Mouse (Mus musculus) heart, embryonic 14.5 days (tissue): Measurements from ENCODE around the gene Hfe. TPM values are rescaled to one million over a fixed set of nuclear protein-coding genes. Genes with fewer than 3 reads are reported as not detected.
"Not testable (repeated sequence)": the region's sequence is repeated elsewhere in the genome, so short reads cannot be mapped to it uniquely, and the experiment has no call there.

Experiments
- ATAC-seq: fragments of 200-750 bp; cut with Nextera tagmentation; 2 replicates; pipeline ENCODE4 v1.8.0; 2017; ENCODE audit warnings: low read depth, moderate TSS enrichment; ENCODE audit not compliant: insufficient number of reproducible peaks, insufficient read depth, low FRiP score
- H3K27ac ChIP-seq, 2 experiments: fragments of 200-500 bp in 1 of 2; fragments of 300-500 bp in 1 of 2; sonication (generic) in 1 of 2; replicated peaks in 1 of 2; 2 replicates each; pipeline ENCODE4 v1.5.1; 2012 to 2014; ENCODE audit warnings: low read depth in 2 of 2, low read length in 2 of 2, control low read depth in 1 of 2, mild to moderate bottlenecking in 1 of 2, mixed read lengths in 1 of 2; ENCODE audit not compliant: control insufficient read depth in 1 of 2, insufficient read depth in 1 of 2
- H3K27me3 ChIP-seq: fragments of 300-500 bp; sonication (generic); 2 replicates; pipeline ENCODE4 v1.6.1; 2014; ENCODE audit warnings: mild to moderate bottlenecking, low read length, control low read depth; ENCODE audit not compliant: control insufficient read depth, insufficient read depth
- H3K36me3 ChIP-seq: fragments of 300-500 bp; sonication (generic); 2 replicates; pipeline ENCODE4 v1.6.1; 2014; ENCODE audit warnings: mild to moderate bottlenecking, control low read depth, low read length, mixed read lengths; ENCODE audit not compliant: control insufficient read depth, insufficient read depth
- H3K4me1 ChIP-seq, 2 experiments: fragments of 200-500 bp in 1 of 2; fragments of 300-500 bp in 1 of 2; sonication (generic) in 1 of 2; 2 replicates each; pipeline ENCODE4 v1.6.1; 2012 to 2014; ENCODE audit warnings: low read length in 2 of 2, control low read depth in 1 of 2, mixed read lengths in 1 of 2; ENCODE audit not compliant: control insufficient read depth in 2 of 2, insufficient read depth in 2 of 2
- H3K4me2 ChIP-seq: fragments of 300-500 bp; sonication (generic); 2 replicates; pipeline ENCODE4 v1.6.1; 2014; ENCODE audit warnings: mild to moderate bottlenecking, low read length
- H3K4me3 ChIP-seq, 2 experiments: fragments of 200-500 bp in 1 of 2; fragments of 300-500 bp in 1 of 2; sonication (generic) in 1 of 2; 2 replicates each; pipeline ENCODE4 v1.5.1; 2012 to 2014; ENCODE audit warnings: low read length in 2 of 2, mild to moderate bottlenecking in 2 of 2, control low read depth in 1 of 2, low read depth in 1 of 2, moderate library complexity in 1 of 2; ENCODE audit not compliant: control insufficient read depth in 1 of 2, insufficient read depth in 1 of 2
- H3K9ac ChIP-seq: fragments of 300-500 bp; sonication (generic); 2 replicates; pipeline ENCODE4 v1.6.1; 2014; ENCODE audit warnings: mild to moderate bottlenecking, low read length
- H3K9me3 ChIP-seq: fragments of 300-500 bp; sonication (generic); 2 replicates; pipeline ENCODE4 v1.6.1; 2016; ENCODE audit warnings: low read length, control low read depth; ENCODE audit not compliant: control insufficient read depth
- WGBS: fragments of 180-500 bp; shearing (Covaris S2); extraction: QIAGEN DNeasy Blood & Tissue Kit; methylation state at CpG from one replicate; pipeline ENCODE4 v1.1.7; 2014; 5-methylcytosine and 5-hydroxymethylcytosine counted together
- polyA plus RNA-seq: library from polyadenylated mRNA; unstranded; fragments of >200 nt; fragmentation: Nextera tagmentation; extraction: Ambion mirVana; gene quantifications from 2 replicates; pipeline ENCODE4 v1.2.1, GENCODE M21; 2014

The Hfe gene
- polyA plus RNA-seq, 1 experiment from 2014 or later = 13.0 TPM

DNA sequence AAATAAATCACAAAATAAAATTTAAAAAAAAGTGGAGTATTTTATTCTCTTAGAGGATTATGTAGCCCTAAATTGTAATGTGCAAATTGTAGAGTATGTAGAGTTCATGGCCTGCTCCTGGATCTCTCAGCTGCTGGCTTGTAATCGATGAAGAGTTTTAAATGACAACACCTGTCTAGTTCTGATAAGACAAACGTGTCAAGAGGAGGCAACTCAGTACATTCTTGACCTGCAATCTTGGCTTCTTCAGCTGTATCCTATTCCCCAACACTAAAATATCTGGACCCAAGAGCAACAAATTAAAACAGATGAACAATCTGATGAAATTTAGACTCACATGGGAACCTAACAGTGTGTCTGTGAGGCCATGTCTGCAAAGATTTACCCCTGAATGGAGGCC, 21.2 kb downstream of the Hfe start:
- no peaks in the 10 kb centered on the region for H3K27me3 ChIP-seq
- H3K27ac ChIP-seq = no peak overlapping the region
- H3K36me3 ChIP-seq = no peaks in the 10 kb centered on the region
- no peak for ATAC-seq
- no peaks in the 10 kb centered on the region for H3K9me3 ChIP-seq
- no peak overlapping the region for H3K4me2 ChIP-seq
- no peak overlapping the region for H3K9ac ChIP-seq
- no peak overlapping the region for H3K4me3 ChIP-seq
- H3K4me1 ChIP-seq = peaks cover 0 to 5% of the 10 kb centered on the region in 2 experiments; a peak in 1 of 4 replicates
- WGBS = 44% methylated on average over 2 of the region's 2 CpGs

- no peak overlapping the region for H3K4me3 ChIP-seq
- no peaks in the 10 kb centered on the region for H3K27me3 ChIP-seq
- H3K4me1 ChIP-seq = peaks cover 0 to 5% of the 10 kb centered on the region in 2 experiments; a peak in 1 of 4 replicates
- no peaks in the 10 kb centered on the region for H3K9me3 ChIP-seq
- WGBS = 95% methylated on average over 2 of the region's 2 CpGs
- no peak overlapping the region for H3K27ac ChIP-seq
- no peaks in the 10 kb centered on the region for H3K36me3 ChIP-seq
- H3K9ac ChIP-seq = no peak overlapping the region
- ATAC-seq = no peak
- H3K4me2 ChIP-seq = no peak overlapping the region
Observed at GRCm38 (mm10) chr13:23688956-23689355, 21.7 kb downstream of the Hfe start.

- Histone ChIP-seq H3K4me1 (peaks cover under 1 to 5% of the 10 kb centered on the region in 2 experiments; a peak in 2 of 4 replicates), H3K36me3 (no peaks in the 10 kb centered on the region), H3K27ac (no peak overlapping the region), H3K9me3 (no peaks in the 10 kb centered on the region), H3K4me2 (no peak overlapping the region), H3K27me3 (no peaks in the 10 kb centered on the region), H3K4me3 (no peak overlapping the region), H3K9ac (no peak overlapping the region)
- ATAC-seq = no peak
- WGBS = 93% methylated on average over 7 of the region's 7 CpGs
Observed at GRCm38 (mm10) chr13:23687907-23688306, 22.7 kb downstream of the Hfe start.

DNA sequence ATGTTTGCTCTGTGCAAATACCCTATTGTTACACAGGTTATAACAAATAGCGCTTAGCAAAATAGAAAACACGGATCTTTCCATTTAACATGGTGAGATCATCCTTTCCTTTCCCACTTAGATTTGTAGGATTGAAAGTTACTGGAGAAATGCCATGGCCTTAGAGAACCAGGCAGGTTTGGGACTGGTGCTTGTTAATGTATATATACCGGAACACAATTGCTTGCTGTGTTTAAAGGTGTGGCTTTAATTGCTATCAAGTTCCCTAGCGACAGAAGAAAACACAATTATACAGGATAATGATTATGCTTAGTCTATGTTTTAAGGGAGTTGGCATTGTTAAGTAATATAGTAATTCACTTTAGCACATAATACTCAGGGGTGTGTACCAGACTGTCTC, 23.5 kb downstream of the Hfe start:
- Histone ChIP-seq H3K4me3 (no peak overlapping the region), H3K9ac (no peak overlapping the region), H3K27ac (no peak overlapping the region), H3K9me3 (no peaks in the 10 kb centered on the region), H3K36me3 (no peaks in the 10 kb centered on the region), H3K4me2 (no peak overlapping the region), H3K27me3 (no peaks in the 10 kb centered on the region), H3K4me1 (peaks cover 4 to 5% of the 10 kb centered on the region in 2 experiments; a peak in 3 of 4 replicates)
- ATAC-seq = no peak
- 83% methylated on average over 4 of the region's 4 CpGs for WGBS

- H3K4me1 ChIP-seq = peaks cover 4 to 5% of the 10 kb centered on the region in 2 experiments; a peak in 3 of 4 replicates
- H3K4me3 ChIP-seq = peak overlapping the region; percentile 24 to 47; a peak in 3 of 4 replicates
- WGBS = 55% methylated on average over 4 of the region's 4 CpGs
- H3K27me3 ChIP-seq = no peaks in the 10 kb centered on the region
- no peaks in the 10 kb centered on the region for H3K36me3 ChIP-seq
- no peaks in the 10 kb centered on the region for H3K9me3 ChIP-seq
- no peak for ATAC-seq
- H3K9ac ChIP-seq = peak overlapping the region; percentile 78
- H3K27ac ChIP-seq = peak overlapping the region; percentile 85 to 97
- peak overlapping the region; percentile 80 for H3K4me2 ChIP-seq
Observed at GRCm38 (mm10) chr13:23685966-23686365, 24.7 kb downstream of the Hfe start.

DNA sequence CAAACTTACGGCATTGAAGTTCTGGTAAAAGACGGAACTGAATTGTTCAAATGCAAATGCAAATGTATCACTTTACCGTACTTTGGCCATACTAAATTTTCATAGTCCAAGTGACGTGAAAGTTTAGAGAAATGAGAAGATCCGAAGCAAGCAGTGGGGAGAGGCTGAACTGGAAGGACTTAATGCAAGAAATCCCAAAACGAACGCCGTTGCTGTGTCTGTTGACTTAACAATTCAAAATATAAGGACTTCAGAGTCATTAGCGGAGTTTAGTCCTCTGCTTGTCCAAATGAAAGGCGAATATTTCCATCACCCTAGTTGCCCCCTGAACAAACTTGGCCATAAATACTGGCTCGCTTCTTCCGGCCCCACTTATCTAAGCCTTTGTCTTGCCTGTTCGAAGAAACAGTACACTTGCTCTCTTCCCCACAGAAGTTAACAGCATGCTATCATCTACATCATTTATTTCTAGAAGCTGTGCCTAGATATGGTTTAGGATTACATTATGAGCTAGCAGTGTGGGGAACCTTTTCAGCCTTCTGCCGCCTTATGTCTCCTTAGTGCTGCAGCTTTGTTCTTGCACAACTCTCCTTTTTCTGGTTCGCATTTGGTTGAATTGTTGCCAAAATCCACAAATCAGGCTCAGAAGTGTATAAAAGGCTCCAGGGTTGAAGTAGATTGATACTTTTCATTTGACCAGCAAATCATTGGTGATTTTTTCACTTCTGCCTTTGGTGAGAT, 25.4 kb downstream of the Hfe start:
- 13% methylated on average over 15 of the region's 15 CpGs for WGBS
- Histone ChIP-seq H3K9me3 (no peaks in the 10 kb centered on the region), H3K27me3 (no peaks in the 10 kb centered on the region), H3K9ac (peak overlapping the region; percentile 78), H3K27ac (peak overlapping the region; percentile 85 to 97), H3K4me1 (peaks cover 4 to 5% of the 10 kb centered on the region in 2 experiments; a peak in 3 of 4 replicates), H3K4me3 (peak overlapping the region; percentile 24 to 47; a peak in 3 of 4 replicates), H3K36me3 (no peaks in the 10 kb centered on the region), H3K4me2 (peak overlapping the region; percentile 80)
- no peak for ATAC-seq

GRCm38 (mm10) chr13:23684295-23684945, 26.2 kb downstream of the Hfe start:
- peak; percentile 5; the same call in 1 of the 2 replicates for ATAC-seq
- not testable (repeated sequence) for H3K9me3 ChIP-seq, H3K27me3 ChIP-seq, H3K4me1 ChIP-seq, H3K36me3 ChIP-seq
- Histone ChIP-seq H3K27ac (peak overlapping the region; percentile 97), H3K4me3 (peak overlapping the region; percentile 47 to 52), H3K9ac (peak overlapping the region; percentile 78), H3K4me2 (peak overlapping the region; percentile 80)
- WGBS = 0% methylated on average over 13 of the region's 37 CpGs
